Mouse (Mus musculus): ENCODE measurements around the gene Scube3. TPM values are rescaled to one million over a fixed set of nuclear protein-coding genes. Genes with fewer than 3 reads are reported as not detected.
A peak's percentile ranks its signal among the peaks of the same experiment; 100 is the strongest.

Gene Scube3
- polyA plus RNA-seq, 1 experiment, result 0.09 TPM

- no peaks in the 10 kb centered on the region for H3K79me3 ChIP-seq (ENCODE audit: low read depth)
- H3K27me3 ChIP-seq (ENCODE audit: control insufficient read depth, insufficient read depth, insufficient read length), result peaks cover 18% of the 10 kb centered on the region
- TF ChIP-seq FOSL1 (IDR thresholded peaks at IDR 0.05; ENCODE audit: insufficient read depth, low read length, poor library complexity, severe bottlenecking) (no peak), MYOG (IDR thresholded peaks at IDR 0.05; ENCODE audit: control insufficient read depth, extremely low read depth, insufficient read length) (no peak), CTCF (IDR thresholded peaks at IDR 0.05; ENCODE audit: control insufficient read depth, insufficient read depth, insufficient read length) (no peak), USF1 (IDR thresholded peaks at IDR 0.05; ENCODE audit: low read depth) (no peak), CEBPB (IDR thresholded peaks at IDR 0.05; ENCODE audit: low read depth) (no peak), MAX (IDR thresholded peaks at IDR 0.05) (no peak), MYOD1 (IDR thresholded peaks at IDR 0.05; ENCODE audit: control insufficient read depth, insufficient read length, low read depth) (no peak)
- H3ac ChIP-seq (ENCODE audit: control insufficient read depth, insufficient read length, low read depth), result no peak overlapping the region
- H3K79me2 ChIP-seq (ENCODE audit: control insufficient read depth, insufficient read depth), result no peaks in the 10 kb centered on the region
- H3K4me3 ChIP-seq (ENCODE audit: insufficient read depth, poor library complexity, severe bottlenecking), result no peak overlapping the region
- H3K36me3 ChIP-seq (ENCODE audit: control insufficient read depth, insufficient read depth), result no peaks in the 10 kb centered on the region
Observed at GRCm38 (mm10) chr17:28106352-28106751, 35.6 kb upstream of the Scube3 start.

DNA sequence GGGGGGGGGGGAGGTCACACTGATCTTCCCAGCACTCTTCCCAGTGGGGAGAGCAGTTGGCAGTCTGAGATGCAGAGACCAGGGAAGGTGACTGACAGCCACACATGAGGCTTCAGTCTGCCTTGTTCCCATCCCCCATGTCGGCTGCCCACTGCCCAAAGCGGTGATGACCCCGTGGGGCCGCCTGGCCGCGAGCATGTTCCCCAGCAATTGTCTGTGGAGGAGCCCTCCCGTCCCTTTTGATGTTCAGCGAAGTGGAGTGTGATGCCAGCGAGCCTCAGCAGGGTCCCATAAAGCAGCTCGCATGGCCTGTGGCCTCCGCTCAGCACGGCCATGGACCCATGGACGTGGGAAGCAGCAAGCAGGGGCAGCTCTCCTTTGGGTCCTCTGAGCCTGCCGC is 34.7 kb upstream of the Scube3 start:
- H3K79me3 ChIP-seq (ENCODE audit: low read depth), result no peaks in the 10 kb centered on the region
- H3K4me3 ChIP-seq (ENCODE audit: insufficient read depth, poor library complexity, severe bottlenecking), result no peak overlapping the region
- no peaks in the 10 kb centered on the region for H3K36me3 ChIP-seq (ENCODE audit: control insufficient read depth, insufficient read depth)
- H3K79me2 ChIP-seq (ENCODE audit: control insufficient read depth, insufficient read depth), result no peaks in the 10 kb centered on the region
- H3K27me3 ChIP-seq (ENCODE audit: control insufficient read depth, insufficient read depth, insufficient read length), result peaks cover 18% of the 10 kb centered on the region
- H3ac ChIP-seq (ENCODE audit: control insufficient read depth, insufficient read length, low read depth), result no peak overlapping the region
- TF ChIP-seq MYOG (IDR thresholded peaks at IDR 0.05; ENCODE audit: control insufficient read depth, extremely low read depth, insufficient read length) (no peak), CTCF (IDR thresholded peaks at IDR 0.05; ENCODE audit: control insufficient read depth, insufficient read depth, insufficient read length) (no peak), USF1 (IDR thresholded peaks at IDR 0.05; ENCODE audit: low read depth) (no peak)

DNA sequence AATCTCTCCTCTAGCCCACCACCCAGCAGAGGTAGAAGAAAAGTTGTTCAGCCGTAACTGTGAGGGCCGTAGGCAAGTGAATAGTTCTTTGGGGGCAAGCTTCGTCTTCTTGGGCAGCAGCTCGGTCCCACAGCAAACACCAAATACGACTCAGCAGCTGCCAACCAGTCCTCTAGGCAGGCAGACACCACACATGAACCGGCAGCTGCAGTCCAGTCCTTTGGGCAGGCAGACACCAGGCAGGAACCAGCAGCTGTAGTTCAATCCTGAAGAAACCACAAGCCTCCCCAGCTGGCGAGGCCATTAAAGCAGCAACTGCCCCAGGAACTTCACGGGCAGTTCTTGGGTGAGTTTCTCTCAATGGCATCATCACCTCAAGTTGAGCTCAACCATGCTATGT is 29.7 kb upstream of the Scube3 start:
- H3K27me3 ChIP-seq (ENCODE audit: control insufficient read depth, insufficient read depth, insufficient read length), result peaks cover 18% of the 10 kb centered on the region
- no peak overlapping the region for H3ac ChIP-seq (ENCODE audit: control insufficient read depth, insufficient read length, low read depth)
- H3K79me2 ChIP-seq (ENCODE audit: control insufficient read depth, insufficient read depth), result no peaks in the 10 kb centered on the region
- no peaks in the 10 kb centered on the region for H3K79me3 ChIP-seq (ENCODE audit: low read depth)
- no peak overlapping the region for H3K4me3 ChIP-seq (ENCODE audit: insufficient read depth, poor library complexity, severe bottlenecking)
- TF ChIP-seq USF1 (IDR thresholded peaks at IDR 0.05; ENCODE audit: low read depth) (no peak), MYOD1 (IDR thresholded peaks at IDR 0.05; ENCODE audit: control insufficient read depth, insufficient read length, low read depth) (no peak), MAX (IDR thresholded peaks at IDR 0.05) (no peak), FOSL1 (IDR thresholded peaks at IDR 0.05; ENCODE audit: insufficient read depth, low read length, poor library complexity, severe bottlenecking) (no peak), CEBPB (IDR thresholded peaks at IDR 0.05; ENCODE audit: low read depth) (no peak), MYOG (IDR thresholded peaks at IDR 0.05; ENCODE audit: control insufficient read depth, extremely low read depth, insufficient read length) (no peak), CTCF (IDR thresholded peaks at IDR 0.05; ENCODE audit: control insufficient read depth, insufficient read depth, insufficient read length) (no peak)
- no peaks in the 10 kb centered on the region for H3K36me3 ChIP-seq (ENCODE audit: control insufficient read depth, insufficient read depth)

- Histone ChIP-seq H3K4me3 (ENCODE audit: insufficient read depth, poor library complexity, severe bottlenecking) (no peak overlapping the region), H3ac (ENCODE audit: control insufficient read depth, insufficient read length, low read depth) (no peak overlapping the region), H3K79me3 (ENCODE audit: low read depth) (no peaks in the 10 kb centered on the region), H3K36me3 (ENCODE audit: control insufficient read depth, insufficient read depth) (no peaks in the 10 kb centered on the region), H3K27me3 (ENCODE audit: control insufficient read depth, insufficient read depth, insufficient read length) (peaks cover 3% of the 10 kb centered on the region), H3K79me2 (ENCODE audit: control insufficient read depth, insufficient read depth) (no peaks in the 10 kb centered on the region)
- no peak for TF ChIP-seq FOSL1 (IDR thresholded peaks at IDR 0.05; ENCODE audit: insufficient read depth, low read length, poor library complexity, severe bottlenecking)
- no peak for TF ChIP-seq CEBPB (IDR thresholded peaks at IDR 0.05; ENCODE audit: low read depth)
- TF ChIP-seq MYOG (IDR thresholded peaks at IDR 0.05; ENCODE audit: control insufficient read depth, extremely low read depth, insufficient read length), result no peak
- TF ChIP-seq MAX (IDR thresholded peaks at IDR 0.05), result no peak
- no peak for TF ChIP-seq CTCF (IDR thresholded peaks at IDR 0.05; ENCODE audit: control insufficient read depth, insufficient read depth, insufficient read length)
- no peak for TF ChIP-seq MYOD1 (IDR thresholded peaks at IDR 0.05; ENCODE audit: control insufficient read depth, insufficient read length, low read depth)
- no peak for TF ChIP-seq USF1 (IDR thresholded peaks at IDR 0.05; ENCODE audit: low read depth)
Observed at GRCm38 (mm10) chr17:28116335-28116734, 25.6 kb upstream of the Scube3 start.

- TF ChIP-seq FOSL1 (IDR thresholded peaks at IDR 0.05; ENCODE audit: insufficient read depth, low read length, poor library complexity, severe bottlenecking), result no peak
- TF ChIP-seq USF1 (IDR thresholded peaks at IDR 0.05; ENCODE audit: low read depth), result peak; percentile 27
- Histone ChIP-seq H3K4me3 (ENCODE audit: insufficient read depth, poor library complexity, severe bottlenecking) (no peak overlapping the region), H3K27me3 (ENCODE audit: control insufficient read depth, insufficient read depth, insufficient read length) (peaks cover 3% of the 10 kb centered on the region), H3K79me2 (ENCODE audit: control insufficient read depth, insufficient read depth) (no peaks in the 10 kb centered on the region), H3K79me3 (ENCODE audit: low read depth) (no peaks in the 10 kb centered on the region), H3ac (ENCODE audit: control insufficient read depth, insufficient read length, low read depth) (no peak overlapping the region), H3K36me3 (ENCODE audit: control insufficient read depth, insufficient read depth) (no peaks in the 10 kb centered on the region)
Observed at GRCm38 (mm10) chr17:28117451-28118209, 24.3 kb upstream of the Scube3 start.

DNA sequence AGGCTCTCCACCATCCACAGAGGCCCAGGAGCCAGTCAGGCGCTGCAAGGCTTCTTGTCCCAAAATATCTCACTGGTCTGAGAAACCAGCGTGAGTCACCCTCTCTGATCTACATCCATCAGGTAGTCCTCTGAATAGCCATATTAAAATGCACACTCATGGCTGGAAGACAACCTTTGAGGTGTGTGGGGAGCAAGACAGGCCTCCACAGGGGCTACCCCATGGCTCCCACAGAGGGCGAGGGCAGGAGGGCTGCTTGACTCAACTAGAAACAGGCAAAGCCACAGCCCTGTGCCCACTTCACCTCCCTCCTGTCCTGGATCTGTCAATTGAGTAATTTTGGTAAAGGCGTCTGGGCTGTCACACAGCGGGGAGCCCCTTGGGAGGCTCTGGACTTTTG is 21.5 kb upstream of the Scube3 start:
- Histone ChIP-seq H3K79me3 (ENCODE audit: low read depth) (no peaks in the 10 kb centered on the region), H3K27me3 (ENCODE audit: control insufficient read depth, insufficient read depth, insufficient read length) (no peaks in the 10 kb centered on the region), H3ac (ENCODE audit: control insufficient read depth, insufficient read length, low read depth) (no peak overlapping the region), H3K4me3 (ENCODE audit: insufficient read depth, poor library complexity, severe bottlenecking) (no peak overlapping the region), H3K79me2 (ENCODE audit: control insufficient read depth, insufficient read depth) (no peaks in the 10 kb centered on the region), H3K36me3 (ENCODE audit: control insufficient read depth, insufficient read depth) (no peaks in the 10 kb centered on the region)
- TF ChIP-seq FOSL1 (IDR thresholded peaks at IDR 0.05; ENCODE audit: insufficient read depth, low read length, poor library complexity, severe bottlenecking) (no peak), CTCF (IDR thresholded peaks at IDR 0.05; ENCODE audit: control insufficient read depth, insufficient read depth, insufficient read length) (no peak), MYOD1 (IDR thresholded peaks at IDR 0.05; ENCODE audit: control insufficient read depth, insufficient read length, low read depth) (no peak), MYOG (IDR thresholded peaks at IDR 0.05; ENCODE audit: control insufficient read depth, extremely low read depth, insufficient read length) (no peak), USF1 (IDR thresholded peaks at IDR 0.05; ENCODE audit: low read depth) (no peak), MAX (IDR thresholded peaks at IDR 0.05) (no peak), CEBPB (IDR thresholded peaks at IDR 0.05; ENCODE audit: low read depth) (no peak)

Data from C2C12 (cell line).